Mouse (Mus musculus) stomach, postnatal 0 days (tissue): ENCODE results near the gene Ubox5. TPM values are rescaled to one million over a fixed set of nuclear protein-coding genes. Genes with fewer than 3 reads are reported as not detected.
A peak's percentile ranks its signal among the peaks of the same experiment; 100 is the strongest.

Experiments used
- ATAC-seq: fragments of 200-750 bp; cut with Nextera tagmentation; 2 replicates; pipeline ENCODE4 v1.8.0; 2017; ENCODE audit not compliant: low FRiP score, low TSS enrichment
- DNase-seq: peaks from one replicate; pipeline ENCODE4 v3.0.0-alpha.2; 2016; ENCODE audit warnings: low spot score
- H3K27ac ChIP-seq: fragments of 300-500 bp; sonication (generic); replicated peaks from 2 replicates; pipeline ENCODE4 v1.5.1; 2014; ENCODE audit warnings: mild to moderate bottlenecking, control low read depth
- H3K27me3 ChIP-seq: fragments of 300-500 bp; sonication (generic); 2 replicates; pipeline ENCODE4 v1.6.1; 2014; ENCODE audit warnings: low read length; ENCODE audit not compliant: control insufficient read depth, insufficient read depth
- H3K36me3 ChIP-seq: fragments of 300-500 bp; sonication (generic); 2 replicates; pipeline ENCODE4 v1.6.1; 2014; ENCODE audit warnings: low read length, mixed read lengths; ENCODE audit not compliant: control insufficient read depth, insufficient read depth
- H3K4me1 ChIP-seq: fragments of 300-500 bp; sonication (generic); replicated peaks from 2 replicates; pipeline ENCODE4 v1.6.1; 2014; ENCODE audit warnings: antibody characterized with exemption; ENCODE audit not compliant: control insufficient read depth, insufficient read depth
- H3K4me2 ChIP-seq: fragments of 300-500 bp; sonication (generic); replicated peaks from 2 replicates; pipeline ENCODE4 v1.6.1; 2014; ENCODE audit warnings: low read depth, mild to moderate bottlenecking, control low read depth, moderate library complexity
- H3K4me3 ChIP-seq: fragments of 300-500 bp; sonication (generic); 2 replicates; pipeline ENCODE4 v1.5.1; 2014; ENCODE audit warnings: low read depth, low read length, control low read depth
- H3K9ac ChIP-seq: fragments of 300-500 bp; sonication (generic); 2 replicates; pipeline ENCODE4 v1.6.1; 2014; ENCODE audit warnings: mild to moderate bottlenecking, low read length, control low read depth, mixed read lengths
- H3K9me3 ChIP-seq: fragments of 300-500 bp; sonication (generic); 2 replicates; pipeline ENCODE4 v1.6.1; 2016; ENCODE audit warnings: low read length; ENCODE audit not compliant: control insufficient read depth
- CTCF ChIP-seq: IDR thresholded peaks from 2 replicates; pipeline ENCODE4 v1.5.1; 2016; ENCODE audit warnings: antibody characterized with exemption, low read depth, mild to moderate bottlenecking, moderate library complexity
- EP300 ChIP-seq: optimal IDR thresholded peaks from 2 replicates; pipeline ENCODE3; 2016; ENCODE audit warnings: antibody characterized with exemption
- WGBS: fragments of 180-500 bp; shearing (Covaris S2); extraction: QIAGEN DNeasy Blood & Tissue Kit; methylation state at CpG from one replicate; pipeline ENCODE4 v1.1.7; 2014; 5-methylcytosine and 5-hydroxymethylcytosine counted together
- polyA plus RNA-seq: library from polyadenylated mRNA; unstranded; fragments of >200 nt; fragmentation: Nextera tagmentation; extraction: Ambion mirVana; gene quantifications from 2 replicates; pipeline ENCODE4 v1.2.1, GENCODE M21; 2015

The Ubox5 gene
- polyA plus RNA-seq = 3.8 and 4.1 TPM in 2 replicates

DNA sequence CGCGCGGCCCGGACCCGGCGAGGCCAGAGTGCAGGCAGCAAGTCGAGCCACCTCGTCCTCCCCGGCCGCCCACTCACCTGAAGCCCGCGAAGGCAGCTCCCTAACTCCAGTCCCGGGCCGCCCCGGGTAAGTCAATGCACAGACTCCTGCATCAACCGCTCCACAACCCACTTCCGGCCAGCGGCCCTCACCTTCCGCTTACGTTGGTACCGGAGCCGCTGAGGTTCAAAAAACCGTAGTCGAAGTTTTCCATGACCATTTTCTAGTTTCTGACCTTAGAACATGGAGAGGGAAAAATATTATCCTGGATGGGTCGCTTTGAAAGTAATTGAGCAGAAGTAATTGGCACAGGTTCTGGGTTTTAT is at the start of gene Ubox5, which contains the start of gene Fastkd5:
Gene Ubox5 (minus strand): TSS at position 200 of the 365 bp plus-strand sequence.
Gene Fastkd5 (minus strand): TSS at position 189 of the 365 bp plus-strand sequence.
- DNase-seq (peak; percentile 88), ATAC-seq (peak; percentile 83)
- H3K27ac ChIP-seq = peak within 1 kb of the TSS; percentile 78
- peak within 1 kb of the TSS; percentile 76 for H3K4me2 ChIP-seq
- H3K9ac ChIP-seq = peak within 1 kb of the TSS; percentile 82
- TF ChIP-seq EP300 = no peak
- TF ChIP-seq CTCF = no peak
- no peaks in the 10 kb centered on the region for H3K4me1 ChIP-seq
- no peaks in the 10 kb centered on the region for H3K27me3 ChIP-seq
- no peaks in the 10 kb centered on the region for H3K36me3 ChIP-seq
- no peaks in the 10 kb centered on the region for H3K9me3 ChIP-seq
- under 1% methylated on average over 25 of the region's 25 CpGs for WGBS
- peak within 1 kb of the TSS; percentile 79 for H3K4me3 ChIP-seq

- no peaks in the 10 kb centered on the region for H3K4me1 ChIP-seq
- DNase-seq = no peak
- no peak overlapping the region for H3K4me2 ChIP-seq
- H3K9me3 ChIP-seq = no peaks in the 10 kb centered on the region
- no peak for TF ChIP-seq EP300
- TF ChIP-seq CTCF = no peak
- H3K9ac ChIP-seq = no peak overlapping the region
- H3K27me3 ChIP-seq = no peaks in the 10 kb centered on the region
- H3K4me3 ChIP-seq = no peak overlapping the region
- no peak overlapping the region for H3K27ac ChIP-seq
- peaks cover 26% of the 10 kb centered on the region for H3K36me3 ChIP-seq
- WGBS = 92% methylated on average over 12 of the region's 12 CpGs
- no peak for ATAC-seq
These were observed 49.3 kb upstream of the Ubox5 start for GRCm38 (mm10) chr2:130679154-130679553.

DNA sequence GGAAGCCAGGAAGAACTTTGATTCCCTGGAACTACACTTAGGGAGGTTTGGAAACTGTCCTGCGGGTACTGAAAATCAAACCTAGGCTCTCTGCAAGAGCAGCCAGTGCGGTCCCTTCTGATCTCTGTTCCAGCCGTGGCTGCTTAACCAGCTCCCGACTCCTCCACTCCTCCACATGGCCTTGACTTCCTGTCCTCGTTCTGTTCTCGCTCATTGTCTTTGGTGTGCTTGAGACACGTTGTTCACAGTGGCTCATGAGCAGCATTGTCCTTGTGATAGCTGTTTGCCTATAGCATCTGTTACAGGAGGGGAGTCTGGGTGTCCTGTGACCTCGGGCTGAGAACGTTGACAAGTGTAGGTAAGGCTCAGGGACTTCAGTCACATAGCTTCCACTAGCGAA is 47.4 kb upstream of the Ubox5 start:
- no peaks in the 10 kb centered on the region for H3K4me1 ChIP-seq
- 89% methylated on average over 10 of the region's 10 CpGs for WGBS
- DNase-seq = no peak
- no peaks in the 10 kb centered on the region for H3K9me3 ChIP-seq
- H3K4me2 ChIP-seq = no peak overlapping the region
- no peak overlapping the region for H3K4me3 ChIP-seq
- H3K27ac ChIP-seq = no peak overlapping the region
- no peak for ATAC-seq
- no peaks in the 10 kb centered on the region for H3K27me3 ChIP-seq
- peaks cover 36% of the 10 kb centered on the region for H3K36me3 ChIP-seq
- no peak for TF ChIP-seq EP300
- no peak overlapping the region for H3K9ac ChIP-seq

- TF ChIP-seq CTCF = peak; percentile 78
- no peak for TF ChIP-seq EP300
- H3K9ac ChIP-seq = peak within 1 kb of the TSS; percentile 71
- H3K27ac ChIP-seq = peak within 1 kb of the TSS; percentile 83
- peak within 1 kb of the TSS; percentile 84 for H3K4me2 ChIP-seq
- DNase-seq (peak; percentile 85), ATAC-seq (peak; percentile 78)
- WGBS = under 1% methylated on average over 31 of the region's 31 CpGs
- H3K9me3 ChIP-seq = no peaks in the 10 kb centered on the region
- H3K4me1 ChIP-seq = peaks cover 9% of the 10 kb centered on the region; the same call in 1 of the 2 replicates
- peak within 1 kb of the TSS; percentile 57 for H3K4me3 ChIP-seq
- no peaks in the 10 kb centered on the region for H3K27me3 ChIP-seq
- H3K36me3 ChIP-seq = peaks cover 6% of the 10 kb centered on the region
These were observed 37.7 kb upstream of the Ubox5 start, which contains the start of gene Itpa for GRCm38 (mm10) chr2:130667559-130667958. Gene Itpa, plus strand, starts transcription at chr2:130667610.

DNA sequence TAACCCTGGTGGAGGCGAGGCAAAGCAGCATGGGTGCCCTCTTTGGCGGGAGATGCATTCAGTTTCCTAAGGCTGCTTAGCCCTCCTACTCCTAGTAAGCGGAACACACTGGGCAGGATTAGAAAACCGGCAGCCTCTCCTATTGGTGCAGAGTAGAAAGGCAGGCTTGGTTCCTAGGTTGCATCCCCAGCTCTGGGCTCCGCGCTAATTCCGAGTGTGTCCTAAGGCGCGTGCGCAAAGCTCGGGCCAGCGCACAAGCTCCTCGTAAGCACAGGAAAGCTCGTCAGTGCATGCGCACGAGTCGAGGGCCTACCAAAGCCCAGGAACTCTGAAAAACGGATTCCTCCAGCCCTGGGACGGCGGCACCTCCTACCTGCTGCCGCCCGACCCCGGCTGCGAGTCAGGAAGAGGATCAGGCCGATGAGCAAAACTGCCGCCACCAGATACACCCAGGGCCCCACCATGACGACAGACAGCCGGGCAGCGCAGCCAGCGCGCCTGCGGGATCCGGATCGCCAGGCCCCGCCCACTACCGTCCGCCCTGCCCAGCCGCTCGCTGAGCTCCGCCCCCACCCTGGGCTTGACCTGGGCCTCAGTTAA is 34.4 kb upstream of the Ubox5 start, which contains the start of gene Ddrgk1:
Gene Ddrgk1 (minus strand): TSS at position 558 of the 600 bp plus-strand sequence.
- Histone ChIP-seq H3K9ac (peak within 1 kb of the TSS; percentile 74), H3K4me3 (peak within 1 kb of the TSS; percentile 54), H3K4me1 (peaks cover 9% of the 10 kb centered on the region; the same call in 1 of the 2 replicates), H3K27me3 (no peaks in the 10 kb centered on the region), H3K9me3 (no peaks in the 10 kb centered on the region), H3K4me2 (peak within 1 kb of the TSS; percentile 70), H3K27ac (peak within 1 kb of the TSS; percentile 95), H3K36me3 (peaks cover 13% of the 10 kb centered on the region; the same call in 1 of the 2 replicates)
- peak; percentile 92 for DNase-seq
- ATAC-seq = peak; percentile 96
- TF ChIP-seq CTCF (peak; percentile 59), EP300 (no peak)
- under 1% methylated on average over 39 of the region's 40 CpGs for WGBS

DNA sequence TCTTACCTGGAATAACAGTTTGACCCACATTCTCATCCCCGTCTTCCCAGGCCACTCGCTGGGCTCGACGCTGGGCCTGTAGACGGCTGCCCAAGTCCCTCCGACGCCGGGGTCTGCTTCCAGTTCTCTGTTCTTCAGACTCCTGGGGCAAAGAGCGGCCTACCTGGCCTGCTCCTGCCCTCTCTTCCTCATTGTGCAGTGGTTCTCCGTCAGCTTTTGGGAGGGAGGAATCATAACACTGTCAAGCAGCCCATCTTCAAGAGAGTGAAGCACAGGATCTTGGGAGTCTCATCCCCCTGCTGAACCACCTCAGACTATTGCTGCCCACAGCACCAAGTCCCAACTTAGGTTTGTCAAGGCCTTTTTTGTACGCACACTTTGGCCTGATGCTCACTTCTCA is 33.5 kb upstream of the Ubox5 start:
- peaks cover 17% of the 10 kb centered on the region for H3K36me3 ChIP-seq
- peaks cover 7% of the 10 kb centered on the region; the same call in 1 of the 2 replicates for H3K4me1 ChIP-seq
- no peak overlapping the region for H3K27ac ChIP-seq
- ATAC-seq (no peak), DNase-seq (no peak)
- no peak for TF ChIP-seq CTCF
- 88% methylated on average over 11 of the region's 11 CpGs for WGBS
- peak overlapping the region; percentile 70 for H3K4me2 ChIP-seq
- no peaks in the 10 kb centered on the region for H3K27me3 ChIP-seq
- no peaks in the 10 kb centered on the region for H3K9me3 ChIP-seq
- H3K4me3 ChIP-seq = 0 out of 2 replicates have a peak overlapping the region, but pooled peaks have one; percentile 54
- H3K9ac ChIP-seq = peak overlapping the region; percentile 74
